Mouse (Mus musculus): ENCODE data around the gene Gm4952. TPM values are rescaled to one million over a fixed set of nuclear protein-coding genes. Genes with fewer than 3 reads are reported as not detected.
"Not testable (repeated sequence)": the region's sequence is repeated elsewhere in the genome, so short reads cannot be mapped to it uniquely, and the experiment has no call there.

Gene Gm4952
- total RNA-seq, 2 experiments from 2014 or later, result not detected

DNA sequence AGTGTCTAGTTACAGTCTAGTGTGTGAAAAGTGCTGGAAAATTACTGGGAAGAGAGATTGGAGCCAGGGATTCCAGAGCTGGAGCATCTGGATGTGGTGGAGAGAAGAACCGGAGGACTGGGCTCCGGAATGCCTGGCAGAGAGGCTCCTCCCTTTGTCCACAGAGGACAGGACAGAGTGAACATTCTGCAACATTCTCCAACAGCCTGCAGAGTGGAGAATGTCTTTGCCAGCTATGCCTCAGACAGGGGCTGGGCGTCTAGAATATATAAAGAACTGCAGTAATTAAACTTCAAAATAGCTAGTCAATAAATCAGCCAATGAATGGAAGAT is 2.7 kb upstream of the Gm4952 start:
- intact Hi-C loops (cut with DNase I), result loop anchor here (5.0 to 10.0 kb wide), 3 partner anchors 135 to 198 kb away; partner anchors contain the start of genes Lpxn, Mpeg1 and Zfp91
- no peak for DNase-seq

DNA sequence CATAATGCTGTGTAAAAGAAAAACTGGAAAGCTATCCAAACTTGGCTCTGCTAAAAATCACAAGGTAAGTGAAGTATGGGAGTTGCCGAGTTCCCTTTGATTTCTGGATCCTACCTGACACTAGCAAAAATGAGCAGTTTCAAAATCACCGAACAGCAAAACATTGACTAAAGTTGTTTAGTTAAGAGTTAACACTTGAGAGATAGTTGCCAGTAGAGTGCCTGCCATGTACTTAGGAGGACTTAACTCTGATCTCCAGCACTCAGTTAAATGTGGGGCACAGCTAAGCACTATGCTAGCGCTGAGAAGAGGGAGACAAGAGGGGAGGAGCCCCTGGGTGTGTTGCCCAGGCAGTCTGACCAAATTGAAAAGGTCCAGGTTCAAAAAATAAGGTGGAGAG is 1.1 kb upstream of the Gm4952 start:
- DNase-seq, result no peak
- intact Hi-C loops (cut with DNase I), result loop anchor here (5.0 to 10.0 kb wide), 3 partner anchors 136 to 196 kb away; partner anchors contain the start of genes Lpxn, Mpeg1 and Zfp91

DNA sequence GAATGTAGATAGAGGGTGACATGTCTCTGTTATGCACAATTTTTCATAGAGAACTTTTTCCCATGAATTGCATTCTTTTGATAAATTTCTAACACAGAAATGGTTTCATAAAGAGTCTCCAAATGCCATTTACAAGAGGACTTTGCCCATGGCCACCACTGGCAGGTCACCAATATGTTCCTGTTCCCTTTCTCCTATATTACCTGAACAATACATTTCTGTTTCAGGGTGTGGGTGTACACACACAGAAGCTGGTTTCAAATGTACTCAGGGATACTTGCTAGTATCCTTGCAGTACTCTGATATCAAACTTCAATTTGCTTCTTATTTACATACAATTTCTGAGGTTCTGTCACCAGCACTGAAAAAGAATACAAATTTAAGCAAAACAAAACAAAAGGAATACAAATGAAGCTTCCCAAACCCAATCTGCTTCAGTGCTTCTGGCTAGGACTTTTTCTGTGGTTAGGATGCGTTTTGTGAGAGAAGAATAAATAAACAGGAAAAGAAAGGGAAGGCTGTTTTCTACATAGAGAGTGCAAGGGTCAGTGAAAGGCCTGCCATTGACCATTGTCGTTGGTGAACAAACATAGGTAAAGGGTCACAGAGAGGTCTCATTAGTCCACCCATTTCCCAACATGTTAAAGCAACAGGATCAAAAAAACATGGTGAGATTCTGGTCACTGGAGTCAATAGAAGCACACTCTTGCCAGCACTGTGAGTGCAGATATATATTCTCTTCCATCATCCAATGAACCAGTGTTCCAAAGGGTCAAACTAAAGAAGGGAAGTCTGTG is 1.1 kb downstream of the Gm4952 start:
- DNase-seq, result no peak
- intact Hi-C loops (cut with DNase I), result no loop called here

DNA sequence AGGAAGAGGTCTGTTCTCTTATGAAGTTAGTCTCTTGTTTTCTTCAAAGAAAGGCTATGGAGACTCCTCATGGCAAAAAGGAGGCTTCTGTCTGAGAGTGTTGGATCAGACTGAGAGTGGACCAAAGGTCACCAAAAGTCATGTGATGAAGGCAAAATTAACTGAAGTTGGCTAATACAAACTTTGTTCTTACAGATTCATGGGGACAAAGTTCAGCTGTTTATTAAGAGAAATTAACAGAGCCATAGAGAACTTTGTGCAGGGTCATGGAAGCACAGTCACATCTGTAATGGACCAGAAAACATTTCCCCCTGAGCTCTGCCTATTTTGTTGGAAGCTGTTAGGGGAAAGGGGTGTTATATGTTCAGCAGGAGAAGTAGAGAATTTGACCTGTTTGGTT is 8.6 kb downstream of the Gm4952 start:
- DNase-seq, result no peak
- intact Hi-C loops (cut with DNase I), result no loop called here

DNA sequence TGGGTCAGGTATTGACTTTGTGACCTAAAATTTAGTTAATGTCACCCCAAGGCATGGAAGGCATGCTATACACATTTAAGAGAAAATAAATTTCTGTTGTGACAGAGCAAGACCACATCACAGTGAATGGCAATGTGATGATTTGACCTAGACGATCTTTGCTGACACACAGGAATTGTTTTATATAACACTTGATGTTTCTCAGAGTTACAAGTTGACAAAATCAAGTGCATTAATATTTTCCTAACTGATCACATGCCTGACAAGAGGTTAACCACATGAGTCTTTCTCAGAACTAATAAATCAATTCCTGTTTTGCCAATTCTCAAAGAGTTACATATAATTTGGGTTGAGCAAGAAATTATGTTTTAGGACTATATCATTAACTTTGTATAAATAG is 13.9 kb downstream of the Gm4952 start:
- intact Hi-C loops (cut with DNase I), result no loop called here
- DNase-seq, result no peak

DNA sequence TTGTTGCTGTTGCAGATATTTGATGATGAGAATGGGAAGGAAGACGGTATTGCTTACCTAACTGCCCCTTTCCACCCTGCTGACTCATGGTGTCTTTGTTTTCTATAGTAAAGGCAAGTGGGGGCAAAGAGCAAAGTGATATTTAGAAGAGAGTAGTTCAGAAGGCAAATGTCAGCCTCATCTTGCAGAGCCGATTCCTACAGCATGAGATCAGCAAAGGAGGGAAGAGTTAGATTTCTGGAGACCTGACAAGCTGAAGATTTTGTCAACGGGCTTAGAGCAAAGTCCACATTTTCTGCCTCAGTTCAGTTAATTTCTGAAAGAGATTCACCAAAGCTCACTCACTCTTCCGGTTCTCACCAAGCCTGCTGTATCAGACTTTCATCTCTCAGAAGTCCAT is 33.4 kb downstream of the Gm4952 start, which contains the start of gene Glyat:
Gene Glyat, plus strand, starts transcription at position 133 of the 400 bp plus-strand sequence.
- intact Hi-C loops (cut with DNase I), result no loop called here
- DNase-seq, result no peak

DNA sequence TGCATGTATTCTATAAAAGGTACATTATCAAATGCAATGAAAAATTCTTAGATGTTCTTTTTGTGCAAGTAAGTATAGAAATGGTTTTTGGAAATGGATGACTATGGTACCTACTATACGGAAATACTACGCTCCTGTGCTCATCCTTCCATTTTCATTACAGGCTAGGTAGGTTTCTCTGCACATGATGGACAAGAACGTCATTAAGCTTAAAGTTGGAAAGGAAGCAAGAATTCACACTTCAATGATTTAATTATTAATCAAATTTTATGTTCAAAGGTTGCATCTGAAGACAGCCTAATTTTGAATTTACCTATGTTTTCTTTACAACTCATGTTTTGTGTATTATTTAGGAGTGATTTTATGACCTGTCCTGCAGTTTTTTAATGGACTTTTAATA is 34.5 kb downstream of the Gm4952 start:
- intact Hi-C loops (cut with DNase I), result no loop called here
- no peak for DNase-seq

DNA sequence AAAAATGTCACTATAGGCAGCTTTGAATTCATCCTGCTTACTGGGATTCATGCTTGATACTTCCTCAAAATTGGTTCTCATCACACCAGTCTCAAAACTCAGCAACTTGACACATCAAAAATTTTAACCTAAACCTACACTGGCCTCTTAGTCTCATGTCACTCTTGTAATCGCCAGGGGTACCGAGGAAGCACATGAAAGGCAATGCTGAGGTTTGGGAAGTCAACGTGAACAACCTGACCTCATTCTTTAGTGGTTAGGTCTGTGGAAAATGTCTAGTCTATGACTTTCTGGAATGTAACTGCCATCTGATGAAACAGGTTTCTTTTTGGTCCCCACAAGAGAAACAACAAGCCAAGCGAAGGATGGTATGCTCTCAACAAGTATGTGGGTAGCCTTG is 35.2 kb downstream of the Gm4952 start:
- DNase-seq, result no peak
- intact Hi-C loops (cut with DNase I), result no loop called here

DNA sequence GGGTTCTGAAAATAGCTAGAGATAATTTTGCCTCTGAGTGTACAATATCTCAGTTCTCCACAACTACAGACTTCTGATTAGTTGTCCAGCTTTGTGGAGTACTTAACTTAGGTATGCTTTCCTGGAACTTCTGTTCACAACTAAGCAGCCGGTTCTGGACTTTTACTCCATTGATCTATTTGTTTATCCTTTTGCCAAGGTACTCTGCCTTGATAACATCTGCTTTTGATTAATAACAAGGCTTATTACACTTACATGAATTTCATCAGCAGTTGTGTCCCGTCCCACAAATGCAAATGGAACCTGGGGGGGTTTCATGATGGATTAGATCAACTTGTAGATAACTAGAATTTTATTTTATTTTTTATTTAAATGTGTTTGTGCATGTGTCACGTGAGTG is 37.1 kb downstream of the Gm4952 start:
- no peak for DNase-seq
- intact Hi-C loops (cut with DNase I), result no loop called here

DNA sequence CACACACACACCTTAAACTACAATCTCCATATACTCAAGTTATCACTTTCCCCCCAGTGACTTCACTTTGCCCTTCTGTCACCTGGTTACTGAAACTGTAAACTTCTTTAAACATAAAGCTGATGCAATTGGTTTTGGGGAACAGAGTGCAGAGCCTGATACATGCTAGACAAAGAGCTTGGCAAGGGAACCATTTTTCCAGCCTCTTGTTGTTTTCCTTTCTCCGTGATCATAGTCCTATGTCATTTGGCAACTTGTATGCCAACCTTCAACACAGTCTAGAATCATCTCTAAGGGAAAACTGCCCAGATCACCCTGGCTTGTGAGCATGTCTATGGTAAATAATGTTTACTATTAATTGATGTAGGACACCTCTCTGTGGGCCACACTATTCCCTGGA is 38.3 kb downstream of the Gm4952 start:
- intact Hi-C loops (cut with DNase I), result no loop called here
- no peak for DNase-seq

DNA sequence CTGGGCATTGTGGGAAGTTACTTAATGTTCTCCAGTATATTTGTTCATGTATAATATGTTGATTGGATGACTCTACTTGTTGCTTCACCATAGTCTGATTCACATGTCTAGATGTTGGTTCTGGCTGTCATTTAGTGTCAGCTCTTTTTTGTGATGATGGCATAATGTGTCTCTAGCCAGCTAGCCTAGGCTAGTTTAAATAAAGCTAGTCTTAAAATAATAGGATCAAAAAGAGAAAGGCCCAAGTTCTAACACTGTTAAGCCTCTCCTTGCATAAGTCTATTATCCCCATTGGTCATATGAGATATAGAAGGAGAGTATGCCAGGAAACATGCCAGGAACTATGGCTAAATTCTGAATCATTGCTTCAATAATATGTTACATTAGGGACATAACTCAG is 49.7 kb downstream of the Gm4952 start:
- intact Hi-C loops (cut with DNase I), result no loop called here
- DNase-seq, result no peak

DNA sequence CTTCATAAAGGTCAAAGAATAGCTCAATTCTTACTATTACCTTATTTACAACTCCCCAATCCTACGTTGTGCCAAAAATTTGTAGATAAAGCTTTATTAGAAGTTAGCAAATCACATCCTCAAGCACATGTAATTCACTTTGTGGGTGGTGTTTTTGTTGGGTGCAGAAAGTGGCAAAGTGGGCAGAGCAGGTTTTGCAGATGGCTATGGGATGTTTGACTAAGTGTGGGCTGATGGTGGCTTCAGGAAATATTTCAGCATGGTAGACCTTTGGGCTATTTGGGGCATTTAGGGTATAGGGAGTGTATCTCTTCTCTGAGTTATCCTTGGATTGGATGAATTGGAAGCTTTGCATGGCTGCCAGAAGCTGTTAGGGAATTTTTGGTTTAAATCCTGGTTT is 66.4 kb downstream of the Gm4952 start:
- DNase-seq, result no peak
- intact Hi-C loops (cut with DNase I), result no loop called here

DNA sequence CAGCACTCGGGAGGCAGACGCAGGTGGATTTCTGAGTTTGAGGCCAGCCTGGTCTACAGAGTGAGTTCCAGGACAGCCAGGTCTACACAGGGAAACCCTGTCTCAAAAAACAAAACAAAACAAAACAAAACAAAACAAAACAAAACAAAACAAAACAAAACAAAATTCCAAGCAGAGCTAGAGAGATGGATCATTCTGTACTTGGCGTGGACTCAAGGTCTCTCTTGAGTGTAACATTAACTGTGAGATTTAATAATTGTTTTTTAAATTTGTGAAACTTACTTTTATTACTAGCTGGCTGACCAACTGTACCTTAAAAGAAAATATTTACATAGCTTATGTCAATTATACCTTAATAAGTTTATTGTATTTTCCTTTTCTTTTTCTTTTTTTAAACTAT is 68.8 kb downstream of the Gm4952 start:
- intact Hi-C loops (cut with DNase I); DNase-seq: not testable (repeated sequence)

DNA sequence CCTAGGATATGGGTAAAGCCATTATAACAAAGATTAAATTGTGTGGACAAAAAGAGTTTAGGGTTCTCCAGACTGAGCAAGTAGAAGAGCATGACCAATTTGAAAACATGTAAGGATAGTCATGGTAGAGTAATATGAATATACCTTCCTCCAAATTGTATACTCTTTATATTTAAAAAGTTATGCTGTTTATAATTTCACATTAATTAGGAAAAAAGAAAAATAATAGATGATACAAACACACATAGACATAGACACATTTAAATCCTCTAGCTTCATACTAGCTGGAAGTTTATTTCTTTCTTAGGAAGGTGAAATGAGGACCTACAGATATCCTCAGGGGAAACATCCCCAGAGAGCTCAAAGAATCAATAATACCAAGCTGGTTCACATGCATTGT is 70.4 kb downstream of the Gm4952 start, which contains the start of gene Olfr1442:
Gene Olfr1442, plus strand, starts transcription at position 301 of the 400 bp plus-strand sequence.
- DNase-seq, result no peak
- intact Hi-C loops (cut with DNase I), result no loop called here

DNA sequence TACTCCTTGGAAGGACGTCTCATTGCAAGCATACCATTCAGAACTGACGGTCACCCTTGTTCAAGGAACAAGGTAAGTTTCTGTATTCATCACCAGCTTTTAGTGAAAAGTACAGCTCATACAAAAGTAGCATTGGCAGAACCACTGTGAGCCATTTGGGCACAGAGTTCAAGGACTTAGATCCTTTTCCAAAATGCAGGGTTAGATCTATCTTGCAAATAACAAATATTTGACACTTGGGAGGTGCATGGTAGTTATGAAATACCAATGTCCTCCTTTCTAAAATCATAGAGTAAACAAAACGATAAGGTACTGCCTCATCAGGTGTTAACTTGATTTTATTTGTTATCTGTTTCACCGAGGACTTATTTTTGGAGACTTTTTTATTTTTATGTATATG is 71.3 kb downstream of the Gm4952 start:
- intact Hi-C loops (cut with DNase I), result no loop called here
- DNase-seq, result no peak

DNA sequence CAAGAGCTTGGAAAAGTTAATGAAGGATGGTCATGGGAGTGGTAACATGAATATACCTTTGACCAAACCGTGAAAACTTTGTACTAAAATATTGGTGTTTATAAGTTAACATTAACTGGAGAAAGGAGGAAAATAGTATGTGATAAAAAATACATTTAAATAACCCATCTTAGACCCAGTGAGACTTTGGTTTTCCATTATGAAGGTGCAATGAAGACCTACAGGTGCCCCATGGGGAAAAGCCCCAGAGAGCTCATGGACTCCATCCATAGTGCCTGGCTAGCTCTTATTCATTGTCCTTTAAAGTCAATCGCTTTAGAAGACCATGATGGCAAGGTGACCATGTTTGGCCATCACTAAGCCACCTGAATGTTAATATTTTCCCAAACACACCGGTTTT is 78.0 kb downstream of the Gm4952 start, which contains the start of gene Olfr1443:
Gene Olfr1443, plus strand, starts transcription at position 301 of the 400 bp plus-strand sequence.
- DNase-seq, result no peak
- intact Hi-C loops (cut with DNase I), result no loop called here

Other genes starting within 250 kb of the Gm4952 start
- gene Olfr1440, start 212.7 kb upstream of the Gm4952 start, total RNA-seq (2021), result not detected
- gene Olfr1441, start 182.5 kb upstream of the Gm4952 start, total RNA-seq (2021), result not detected
- not detected for gene Pfpl, start 172.1 kb upstream of the Gm4952 start, total RNA-seq (2021)
- 1 to 10 TPM; 1.1 to 2.7 TPM for gene Mpeg1, start 139.2 kb upstream of the Gm4952 start, total RNA-seq (2021)
- 1 to 10 TPM; 5.2 to 5.3 TPM for gene Dtx4, start 98.5 kb upstream of the Gm4952 start, total RNA-seq (2021)
- gene Fam111a, start 54.2 kb upstream of the Gm4952 start, total RNA-seq (2021), result 1 to 10 TPM; 1.9 to 2.1 TPM
- gene Glyat, start 33.3 kb downstream of the Gm4952 start, total RNA-seq (2021), result not detected
- not detected for gene Olfr1442, start 70.5 kb downstream of the Gm4952 start, total RNA-seq (2021)
- gene Olfr1443, start 78.1 kb downstream of the Gm4952 start, total RNA-seq (2021), result not detected
- not detected for gene Keg1, start 95.8 kb downstream of the Gm4952 start, total RNA-seq (2021)
- 1 to 10 TPM; 1.5 to 3.4 TPM for gene Cntf, start 165.7 kb downstream of the Gm4952 start, total RNA-seq (2021)
- 100 to 1,000 TPM; 112 to 114 TPM for gene Zfp91, start 196.2 kb downstream of the Gm4952 start, total RNA-seq (2021)
- gene Lpxn, start 196.2 kb downstream of the Gm4952 start, total RNA-seq (2021), result under 1 TPM; 0.25 to 0.31 TPM
- gene Gm5244, start 246.7 kb downstream of the Gm4952 start, total RNA-seq (2021), result not detected

Measured in gastrocnemius, postnatal 36 days (tissue).